Mouse (Mus musculus): Measurements from ENCODE around the gene Hoxa3. TPM values are rescaled to one million over a fixed set of nuclear protein-coding genes. Genes with fewer than 3 reads are reported as not detected.

The Hoxa3 gene
- polyA plus RNA-seq, 1 experiment from 2014 or later, result 13.7 TPM

DNA sequence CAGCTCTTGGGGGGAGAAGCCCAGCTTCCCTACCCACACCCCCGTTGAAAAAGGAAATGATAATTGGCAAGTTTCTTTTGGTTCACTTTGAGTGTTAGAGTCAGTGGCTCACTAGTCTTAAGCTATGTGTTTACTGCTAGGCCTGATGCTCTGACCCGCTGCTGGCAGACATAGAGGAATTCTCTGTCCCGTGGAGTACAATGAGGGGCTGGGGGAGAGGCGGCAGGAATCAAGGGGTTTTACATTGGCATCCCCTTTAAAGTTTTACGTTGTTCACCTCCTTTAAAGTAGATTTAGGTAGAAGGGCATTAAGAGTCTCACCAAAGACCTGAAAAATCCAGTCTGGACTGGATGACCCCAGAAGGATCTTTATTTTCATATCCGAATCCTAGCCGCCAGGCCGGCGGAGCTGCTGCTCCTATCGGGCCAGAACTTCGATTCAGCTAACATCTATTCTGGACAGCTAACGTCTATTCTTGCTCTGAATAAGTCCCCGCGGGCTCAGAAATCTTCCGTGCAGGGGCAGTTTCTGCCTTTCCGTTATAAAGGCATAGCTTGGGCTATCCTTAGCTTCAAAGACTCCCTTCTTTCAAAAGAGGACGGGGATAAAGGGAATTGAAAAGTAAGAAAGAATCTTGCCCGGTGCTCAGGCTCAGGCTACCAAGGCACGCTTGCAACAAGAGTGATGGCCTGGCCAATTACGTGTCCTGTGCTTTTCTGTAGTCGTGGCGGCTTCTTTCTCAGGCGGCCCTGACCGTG is 39.1 kb upstream of the Hoxa3 start:
- Histone ChIP-seq H3K36me3 (no peaks in the 10 kb centered on the region), H3K9ac (no peak overlapping the region), H3K27ac (no peak overlapping the region), H3K4me1 (0 out of 2 replicates have a peak, but pooled peaks cover 2% of the 10 kb centered on the region), H3K4me2 (replicated peaks) (no peak overlapping the region), H3K27me3 (peaks cover 93% of the 10 kb centered on the region), H3K4me3 (no peak overlapping the region), H3K9me3 (replicated peaks) (no peaks in the 10 kb centered on the region)
- WGBS, result under 1% methylated on average over 24 of the region's 24 CpGs
- no peak for ATAC-seq (ENCODE audit: low FRiP score)

DNA sequence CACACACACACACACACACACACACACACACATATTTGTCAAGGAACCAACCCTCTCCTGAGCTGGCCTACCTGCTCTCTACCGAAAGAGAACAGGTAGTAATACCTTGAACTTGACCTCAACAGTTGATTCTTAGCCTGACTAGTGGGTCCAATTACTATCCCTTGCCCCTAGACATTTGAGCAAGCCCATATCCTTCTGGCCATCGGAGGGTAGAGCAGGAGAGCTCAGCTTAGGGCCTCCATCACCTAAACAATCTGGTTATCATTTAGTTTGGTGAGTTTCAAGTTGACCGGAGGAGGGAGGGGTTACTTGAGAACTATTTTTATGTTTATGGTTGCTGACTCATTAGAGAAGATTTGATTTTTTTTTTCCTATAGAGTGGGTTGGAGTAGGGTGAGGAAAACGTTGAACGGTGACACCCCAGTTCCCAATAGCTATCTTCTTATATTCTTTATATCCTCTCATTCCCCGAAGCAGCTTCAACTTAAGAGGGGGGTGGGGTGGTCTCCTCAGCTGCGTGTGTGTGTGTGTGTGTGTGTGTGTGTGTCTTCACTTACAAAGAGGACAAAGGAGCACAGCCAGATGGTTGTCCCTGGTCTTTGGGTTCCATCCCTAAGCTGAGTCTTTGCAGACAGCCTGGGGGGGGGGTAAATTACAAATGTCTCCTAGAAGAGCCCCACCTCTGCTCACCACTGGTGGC is 38.2 kb upstream of the Hoxa3 start:
- ATAC-seq (ENCODE audit: low FRiP score), result no peak
- Histone ChIP-seq H3K9me3 (replicated peaks) (no peaks in the 10 kb centered on the region), H3K27me3 (peaks cover 95% of the 10 kb centered on the region), H3K4me2 (replicated peaks) (no peak overlapping the region), H3K36me3 (no peaks in the 10 kb centered on the region), H3K27ac (no peak overlapping the region), H3K4me3 (no peak overlapping the region), H3K9ac (no peak overlapping the region), H3K4me1 (0 out of 2 replicates have a peak, but pooled peaks cover 2% of the 10 kb centered on the region)
- 11% methylated on average over 7 of the region's 7 CpGs for WGBS

DNA sequence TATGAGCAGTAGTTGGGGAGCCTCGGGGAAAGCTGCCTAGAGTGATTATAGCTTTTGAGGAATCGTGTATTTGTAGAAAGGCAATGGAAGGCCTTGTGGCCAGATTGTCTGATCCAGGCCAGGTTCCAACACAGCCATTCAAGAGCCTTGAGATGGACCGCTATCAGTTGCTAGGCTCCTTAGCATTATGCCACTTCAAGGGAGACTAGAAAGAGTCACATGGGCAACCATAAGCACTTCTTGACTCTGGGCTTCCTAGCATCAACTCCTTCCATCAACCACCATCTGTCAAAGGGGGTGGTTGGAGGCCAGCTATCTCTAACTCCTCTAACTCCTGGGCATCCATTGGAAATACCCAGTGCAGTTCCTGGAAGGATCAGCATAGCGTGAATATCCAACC is 36.7 kb upstream of the Hoxa3 start:
- Histone ChIP-seq H3K36me3 (no peaks in the 10 kb centered on the region), H3K9ac (no peak overlapping the region), H3K4me2 (replicated peaks) (no peak overlapping the region), H3K27me3 (peaks cover 95% of the 10 kb centered on the region), H3K4me3 (no peak overlapping the region), H3K9me3 (replicated peaks) (no peaks in the 10 kb centered on the region), H3K27ac (no peak overlapping the region), H3K4me1 (0 out of 2 replicates have a peak, but pooled peaks cover 5% of the 10 kb centered on the region)
- ATAC-seq (ENCODE audit: low FRiP score), result no peak
- 4% methylated on average over 4 of the region's 4 CpGs for WGBS

DNA sequence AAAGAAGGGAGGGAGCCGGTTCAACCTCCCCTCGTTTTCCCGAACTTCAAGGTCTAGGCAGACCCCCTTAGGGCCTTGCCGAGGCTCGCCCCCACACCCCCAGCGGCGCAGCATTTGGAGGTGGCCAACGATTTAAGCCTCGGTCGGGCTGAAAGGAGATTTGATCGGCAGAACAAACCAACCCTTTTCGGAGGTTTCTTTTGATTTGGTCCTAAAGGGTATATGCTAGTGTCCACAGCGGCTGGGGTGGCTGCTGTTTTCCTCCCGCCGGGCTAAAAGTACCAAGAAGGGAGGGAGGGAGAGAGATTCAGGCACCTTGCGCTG is 36.2 kb upstream of the Hoxa3 start:
- Histone ChIP-seq H3K9me3 (replicated peaks) (no peaks in the 10 kb centered on the region), H3K27me3 (peaks cover 98% of the 10 kb centered on the region), H3K4me3 (no peak overlapping the region), H3K36me3 (no peaks in the 10 kb centered on the region), H3K9ac (no peak overlapping the region), H3K4me1 (0 out of 2 replicates have a peak, but pooled peaks cover 5% of the 10 kb centered on the region), H3K4me2 (replicated peaks) (no peak overlapping the region), H3K27ac (no peak overlapping the region)
- no peak for ATAC-seq (ENCODE audit: low FRiP score)
- WGBS, result 1% methylated on average over 16 of the region's 16 CpGs

DNA sequence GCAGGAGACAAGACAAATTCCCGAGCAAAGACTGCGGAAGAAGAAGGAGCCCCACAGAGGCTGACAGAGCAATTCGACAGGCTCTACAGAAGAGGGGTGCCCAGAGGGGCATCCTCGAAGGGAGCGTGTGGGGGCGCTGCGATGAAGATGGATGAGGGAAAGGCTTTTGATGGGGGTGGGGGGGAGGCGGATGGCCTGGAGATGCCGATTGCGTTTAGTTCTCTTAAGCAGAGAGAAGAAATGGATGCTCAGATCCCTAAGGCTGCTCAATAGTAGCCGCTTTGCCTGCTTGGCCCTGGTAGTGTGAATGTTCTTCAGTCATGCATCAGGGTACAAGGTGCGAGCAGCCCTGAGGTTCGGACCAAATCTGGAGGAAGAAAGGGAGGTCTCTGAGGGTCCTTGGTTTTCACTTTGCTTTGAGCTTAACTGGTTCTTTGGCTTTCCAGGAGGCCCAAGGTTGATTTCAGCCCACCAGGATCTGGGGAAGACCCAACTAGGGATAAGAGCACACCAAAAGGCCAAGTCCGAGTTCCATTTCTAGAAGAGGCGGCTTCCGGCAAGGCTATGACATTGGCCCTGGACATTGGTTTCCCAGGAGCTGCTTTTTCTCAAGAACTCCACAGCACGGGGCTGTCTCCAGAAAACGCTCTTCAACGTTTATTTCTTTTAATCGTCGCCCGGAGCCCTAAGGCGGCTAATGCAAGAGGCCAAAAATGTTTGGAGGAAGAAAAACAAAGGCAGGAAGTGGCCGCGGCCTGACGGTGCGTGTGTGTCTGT is 35.7 kb upstream of the Hoxa3 start:
- ATAC-seq (ENCODE audit: low FRiP score), result no peak
- WGBS, result 1% methylated on average over 27 of the region's 27 CpGs
- Histone ChIP-seq H3K4me2 (replicated peaks) (no peak overlapping the region), H3K36me3 (no peaks in the 10 kb centered on the region), H3K9ac (no peak overlapping the region), H3K27ac (no peak overlapping the region), H3K27me3 (peaks cover 98% of the 10 kb centered on the region), H3K9me3 (replicated peaks) (no peaks in the 10 kb centered on the region), H3K4me3 (no peak overlapping the region), H3K4me1 (0 out of 2 replicates have a peak, but pooled peaks cover 5% of the 10 kb centered on the region)

DNA sequence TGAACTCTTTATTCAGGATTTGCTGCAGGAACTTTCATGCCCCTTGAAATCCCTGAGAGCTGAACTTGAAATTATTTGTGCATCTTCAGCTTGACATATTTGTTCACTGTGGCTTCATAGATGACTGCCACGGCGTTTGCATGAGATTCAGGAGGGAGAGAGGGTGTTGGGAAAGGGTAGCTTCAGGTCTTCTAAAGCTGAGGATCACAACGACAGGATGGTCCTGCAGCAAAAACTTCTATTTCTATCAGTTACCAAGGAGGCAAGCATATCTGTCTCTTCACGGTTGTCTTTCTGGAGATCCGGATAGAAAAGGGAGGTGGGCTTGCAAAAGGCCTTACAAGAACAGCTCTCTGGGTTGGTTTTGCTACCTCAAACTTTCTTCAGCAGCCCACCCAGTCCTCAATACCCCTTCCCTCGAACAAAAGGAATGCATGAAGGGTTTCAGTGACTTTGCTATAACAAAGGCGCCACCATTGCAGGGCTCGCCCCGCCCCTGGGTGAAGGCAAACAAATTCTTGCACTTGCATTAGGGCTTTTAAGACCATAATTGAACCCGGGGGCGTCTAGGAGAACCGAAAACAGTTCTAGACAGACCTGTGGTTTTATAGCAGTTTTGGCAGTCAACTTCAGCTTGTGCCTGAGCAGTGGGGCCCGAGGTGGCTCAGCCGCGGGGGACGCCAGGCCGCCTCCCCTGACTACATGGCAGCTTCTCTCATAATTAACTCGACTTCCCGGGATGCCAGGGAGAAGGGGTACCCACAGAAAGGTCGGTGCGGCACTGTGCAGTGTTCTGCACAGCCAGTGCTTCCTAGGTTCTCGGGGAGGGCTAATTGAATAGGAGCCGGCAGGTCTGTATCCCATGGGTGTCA is 34.9 kb upstream of the Hoxa3 start:
- Histone ChIP-seq H3K27me3 (peaks cover 98% of the 10 kb centered on the region), H3K36me3 (no peaks in the 10 kb centered on the region), H3K4me3 (no peak overlapping the region), H3K4me2 (replicated peaks) (no peak overlapping the region), H3K27ac (no peak overlapping the region), H3K9me3 (replicated peaks) (no peaks in the 10 kb centered on the region), H3K9ac (no peak overlapping the region), H3K4me1 (0 out of 2 replicates have a peak, but pooled peaks cover 2% of the 10 kb centered on the region)
- no peak for ATAC-seq (ENCODE audit: low FRiP score)
- 1% methylated on average over 23 of the region's 23 CpGs for WGBS

DNA sequence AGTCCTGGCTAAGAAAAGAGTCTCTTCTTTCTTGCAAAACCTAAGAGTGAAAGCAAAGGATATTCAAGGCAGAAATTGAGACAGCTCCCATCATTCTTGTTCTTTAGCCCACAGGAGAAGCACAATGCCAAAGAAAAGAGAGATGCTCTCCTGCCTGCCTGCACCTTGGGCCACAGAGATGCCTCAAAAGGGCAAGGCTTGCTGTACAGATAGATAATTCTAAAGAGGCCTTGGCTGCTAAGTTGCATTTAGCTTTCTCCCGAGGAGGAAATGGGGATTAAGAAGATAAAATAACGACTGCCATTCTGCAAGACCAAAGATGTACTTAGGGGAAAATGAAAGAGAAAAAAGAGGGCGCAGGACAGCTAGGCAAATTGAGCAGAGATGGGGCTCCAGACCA is 33.8 kb upstream of the Hoxa3 start:
- no peak for ATAC-seq (ENCODE audit: low FRiP score)
- no peak overlapping the region for H3K4me2 ChIP-seq (replicated peaks)
- 0 out of 2 replicates have a peak, but pooled peaks cover 2% of the 10 kb centered on the region for H3K4me1 ChIP-seq
- WGBS, result 3% methylated on average over 3 of the region's 3 CpGs
- no peak overlapping the region for H3K27ac ChIP-seq
- no peak overlapping the region for H3K4me3 ChIP-seq
- H3K27me3 ChIP-seq, result peaks cover 98% of the 10 kb centered on the region
- H3K36me3 ChIP-seq, result no peaks in the 10 kb centered on the region
- no peaks in the 10 kb centered on the region for H3K9me3 ChIP-seq (replicated peaks)
- no peak overlapping the region for H3K9ac ChIP-seq

DNA sequence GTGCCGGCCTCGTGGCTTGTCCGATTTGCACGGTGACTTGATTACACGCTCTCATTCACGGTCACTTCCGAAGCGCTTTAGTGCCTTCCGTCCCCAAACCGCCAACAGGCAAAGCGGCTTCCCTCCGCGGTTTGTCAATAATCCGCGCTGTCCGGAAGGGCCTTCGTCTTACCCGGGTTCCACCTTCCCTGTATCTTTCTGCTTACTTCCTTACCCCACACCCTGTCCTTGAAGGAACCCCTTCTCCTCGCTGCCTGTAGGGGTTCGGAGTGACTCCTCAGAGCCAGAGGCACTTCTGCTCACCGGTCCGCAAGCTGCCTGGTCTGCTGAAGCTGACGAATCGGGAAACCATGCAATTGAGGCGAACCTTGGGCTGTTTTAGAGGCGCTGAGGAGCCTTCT is 33.3 kb upstream of the Hoxa3 start:
- Histone ChIP-seq H3K27me3 (peaks cover 98% of the 10 kb centered on the region), H3K9ac (no peak overlapping the region), H3K4me3 (no peak overlapping the region), H3K27ac (no peak overlapping the region), H3K4me1 (0 out of 2 replicates have a peak, but pooled peaks cover 2% of the 10 kb centered on the region), H3K4me2 (replicated peaks) (no peak overlapping the region), H3K36me3 (no peaks in the 10 kb centered on the region), H3K9me3 (replicated peaks) (no peaks in the 10 kb centered on the region)
- WGBS, result under 1% methylated on average over 26 of the region's 26 CpGs
- ATAC-seq (ENCODE audit: low FRiP score), result no peak

DNA sequence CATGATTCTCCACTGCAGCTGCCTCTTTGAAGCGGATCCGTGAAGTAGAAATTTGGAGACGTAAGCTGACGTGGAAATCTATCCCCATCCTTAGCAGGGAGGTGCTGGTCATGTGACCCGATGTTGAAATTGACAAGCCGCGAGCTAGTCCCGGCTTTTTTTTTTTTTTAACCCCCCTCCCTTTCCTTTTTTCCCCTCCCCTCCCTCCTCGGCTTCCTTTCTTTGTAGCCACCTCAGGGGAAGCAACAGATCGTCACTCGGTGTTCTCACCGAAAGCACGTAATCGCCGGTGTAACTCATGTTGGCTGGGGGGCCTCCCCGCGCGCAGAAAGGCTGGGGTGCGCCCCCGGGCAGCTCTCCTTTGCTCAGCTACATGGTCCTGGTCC is 32.6 kb upstream of the Hoxa3 start, which contains the start of gene Hoxa11:
Hoxa11 (minus strand) TSS at position 54 of the 386 bp plus-strand sequence.
- H3K27ac ChIP-seq, result no peak within 1 kb of the TSS

DNA sequence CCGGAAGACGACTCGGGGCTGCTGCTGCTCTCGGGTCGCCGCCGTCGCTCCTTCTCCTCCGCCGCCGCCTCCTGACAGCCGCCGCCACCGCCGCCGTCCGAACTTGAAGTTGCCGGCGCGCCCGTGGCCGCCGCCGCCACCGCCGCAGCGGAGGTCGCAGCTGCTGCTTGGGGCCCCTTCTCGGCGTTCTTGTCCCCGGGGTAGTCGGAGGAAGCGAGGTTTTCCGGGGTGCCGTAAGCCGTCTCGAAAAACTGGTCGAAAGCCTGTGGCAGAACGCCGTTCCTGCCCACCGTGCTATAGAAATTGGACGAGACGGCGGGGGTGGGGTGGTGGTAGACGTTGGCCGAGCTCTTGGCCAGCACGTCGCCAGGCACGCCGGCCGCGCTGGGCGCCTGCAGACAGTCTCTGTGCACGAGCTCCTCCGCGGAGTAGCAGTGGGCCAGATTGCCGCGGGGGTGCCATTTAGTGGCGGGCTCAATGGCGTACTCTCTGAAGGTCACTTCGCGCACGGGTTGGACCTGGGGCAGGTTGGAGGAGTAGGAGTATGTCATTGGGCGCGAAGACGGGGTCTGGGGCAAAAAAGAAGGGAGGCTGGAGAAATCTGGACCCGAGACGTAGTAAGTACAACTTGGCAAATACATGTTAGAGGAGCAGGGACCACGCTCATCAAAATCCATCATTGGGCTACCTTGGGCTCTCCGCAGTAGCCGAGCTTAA is 32.1 kb upstream of the Hoxa3 start:
- Histone ChIP-seq H3K27ac (no peak overlapping the region), H3K36me3 (no peaks in the 10 kb centered on the region), H3K4me2 (replicated peaks) (no peak overlapping the region), H3K27me3 (peaks cover 98% of the 10 kb centered on the region), H3K9me3 (replicated peaks) (no peaks in the 10 kb centered on the region), H3K9ac (no peak overlapping the region), H3K4me3 (no peak overlapping the region), H3K4me1 (peaks cover 2% of the 10 kb centered on the region; the same call in 1 of the 2 replicates)
- no peak for ATAC-seq (ENCODE audit: low FRiP score)
- 1% methylated on average over 64 of the region's 71 CpGs for WGBS

More for the DNA sequence above, 32.6 kb upstream of the Hoxa3 start, which contains the start of gene Hoxa11:
- Histone ChIP-seq H3K36me3 (no peaks in the 10 kb centered on the region), H3K4me1 (0 out of 2 replicates have a peak, but pooled peaks cover 2% of the 10 kb centered on the region), H3K4me3 (no peak within 1 kb of the TSS), H3K27me3 (peaks cover 98% of the 10 kb centered on the region), H3K9me3 (replicated peaks) (no peaks in the 10 kb centered on the region), H3K4me2 (replicated peaks) (no peak within 1 kb of the TSS), H3K9ac (no peak within 1 kb of the TSS)
- no peak for ATAC-seq (ENCODE audit: low FRiP score)
- 1% methylated on average over 20 of the region's 20 CpGs for WGBS

DNA sequence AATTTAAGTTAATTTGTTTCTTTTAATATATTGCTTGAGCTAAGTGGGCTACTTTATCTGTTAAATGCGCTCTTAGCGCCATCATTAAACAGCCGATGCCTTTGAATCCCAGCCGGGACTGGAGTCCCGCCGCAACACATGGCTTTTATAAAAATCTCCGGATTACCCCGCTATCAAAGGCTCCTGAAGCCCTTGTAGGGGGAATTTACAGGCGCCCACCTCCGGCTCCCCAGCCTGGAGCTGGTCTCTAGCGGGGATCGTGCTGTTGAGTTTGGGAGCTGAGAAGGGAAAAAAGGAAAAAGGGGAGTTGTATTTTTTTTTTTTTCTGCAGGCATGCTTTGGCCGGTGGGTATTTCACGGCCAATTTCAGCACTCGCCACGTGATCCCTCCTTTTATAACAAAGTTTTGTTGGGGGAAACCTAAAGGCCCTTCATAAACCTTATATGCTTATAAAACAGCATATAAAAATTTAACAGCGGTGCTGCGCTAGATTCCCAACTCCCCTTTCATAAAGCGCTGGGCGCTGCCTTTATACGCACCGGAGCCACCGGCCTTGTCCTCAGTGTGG is 31.4 kb upstream of the Hoxa3 start:
- Histone ChIP-seq H3K4me1 (peaks cover 2% of the 10 kb centered on the region; the same call in 1 of the 2 replicates), H3K4me3 (no peak overlapping the region), H3K27me3 (peaks cover 98% of the 10 kb centered on the region), H3K9ac (no peak overlapping the region), H3K27ac (no peak overlapping the region), H3K4me2 (replicated peaks) (no peak overlapping the region), H3K36me3 (no peaks in the 10 kb centered on the region), H3K9me3 (replicated peaks) (no peaks in the 10 kb centered on the region)
- no peak for ATAC-seq (ENCODE audit: low FRiP score)
- WGBS, result 3% methylated on average over 23 of the region's 23 CpGs

Data from hindbrain, embryonic 12.5 days (tissue).